Mouse (Mus musculus) forebrain, embryonic 11.5 days (tissue): ENCODE measurements at regions not wholly inside any gene's neighbourhood (a gene's known extent, or its start where the extent isn't known, plus 50 kb on each side); places are given as distances from the start of the nearest gene placed in this dataset.

Experiments
- ATAC-seq: fragments of 200-750 bp; cut with Nextera tagmentation; replicated peaks from 2 replicates; pipeline ENCODE4 v1.8.0; 2017; ENCODE audit warnings: moderate TSS enrichment; ENCODE audit not compliant: low FRiP score
- DNase-seq: peaks from one replicate; pipeline ENCODE4 v3.0.0-alpha.2; 2017; ENCODE audit warnings: low spot score
- H3K27ac ChIP-seq: fragments of 300-500 bp; sonication (generic); 2 replicates; pipeline ENCODE4 v1.5.1; 2014; ENCODE audit warnings: low read depth, low read length
- H3K27me3 ChIP-seq: fragments of 300-500 bp; sonication (generic); 2 replicates; pipeline ENCODE4 v1.6.1; 2014; ENCODE audit warnings: mild to moderate bottlenecking, low read length, mixed read lengths; ENCODE audit not compliant: control insufficient read depth, insufficient read depth
- H3K36me3 ChIP-seq: fragments of 300-500 bp; sonication (generic); 2 replicates; pipeline ENCODE4 v1.6.1; 2014; ENCODE audit warnings: mild to moderate bottlenecking, low read length, moderate library complexity, mixed read lengths; ENCODE audit not compliant: control insufficient read depth, insufficient read depth
- H3K4me1 ChIP-seq: fragments of 300-500 bp; sonication (generic); replicated peaks from 2 replicates; pipeline ENCODE4 v1.6.1; 2014; ENCODE audit warnings: low read length, mixed read lengths; ENCODE audit not compliant: control insufficient read depth, insufficient read depth
- H3K4me2 ChIP-seq: fragments of 300-500 bp; sonication (generic); 2 replicates; pipeline ENCODE4 v1.6.1; 2014; ENCODE audit warnings: low read depth, mild to moderate bottlenecking, low read length, moderate library complexity, mixed read lengths; ENCODE audit not compliant: severe bottlenecking
- H3K4me3 ChIP-seq: fragments of 300-500 bp; sonication (generic); 2 replicates; pipeline ENCODE4 v1.5.1; 2014; ENCODE audit warnings: low read depth, low read length
- H3K9ac ChIP-seq: fragments of 300-500 bp; sonication (generic); 2 replicates; pipeline ENCODE4 v1.6.1; 2014; ENCODE audit warnings: low read length
- H3K9me3 ChIP-seq: fragments of 300-500 bp; sonication (generic); 2 replicates; pipeline ENCODE4 v1.6.1; 2016; ENCODE audit warnings: low read length, mixed read lengths; ENCODE audit not compliant: control insufficient read depth
- WGBS: fragments of 180-500 bp; shearing (Covaris S2); extraction: QIAGEN DNeasy Blood & Tissue Kit; methylation state at CpG from one replicate; pipeline ENCODE4 v1.1.7; 2014; 5-methylcytosine and 5-hydroxymethylcytosine counted together

GRCm38 (mm10) chr16:82038616-82039015 is 789.6 kb upstream of the Gm21833 start:
- 86% methylated on average over 3 of the region's 3 CpGs for WGBS
- DNase-seq, result no peak
- ATAC-seq, result 0 out of 2 replicates have a peak, but pooled peaks have one; percentile 24

More at GRCm38 (mm10) chr16:82038616-82039015, 789.6 kb upstream of the Gm21833 start:
- Histone ChIP-seq H3K9me3 (no peaks in the 10 kb centered on the region), H3K4me2 (no peak overlapping the region), H3K4me3 (no peak overlapping the region), H3K27ac (no peak overlapping the region), H3K36me3 (no peaks in the 10 kb centered on the region), H3K9ac (no peak overlapping the region), H3K4me1 (no peaks in the 10 kb centered on the region), H3K27me3 (no peaks in the 10 kb centered on the region)
